Mouse (Mus musculus) granulocyte monocyte progenitor cell, adult 5-6 weeks (primary cell): ENCODE results near the gene Ghdc. TPM values are rescaled to one million over a fixed set of nuclear protein-coding genes. Genes with fewer than 3 reads are reported as not detected.
"Not testable (repeated sequence)": the region's sequence is repeated elsewhere in the genome, so short reads cannot be mapped to it uniquely, and the experiment has no call there.

Experiments used
- ATAC-seq: replicated peaks from 2 replicates; pipeline ENCODE4 v1.8.0; 2016; ENCODE audit warnings: mild to moderate bottlenecking, moderate TSS enrichment, inconsistent platforms; ENCODE audit not compliant: poor library complexity, severe bottlenecking
- total RNA-seq, 2 experiments: library from RNA; stranded (forward) in 1 of 2; stranded (reverse) in 1 of 2; fragments of 200-712, 200-1000 nt in 1 of 2; fragments of >200 nt in 1 of 2; fragmentation: Nextera tagmentation in 1 of 2; gene quantifications; 2 replicates each; pipeline ENCODE4 v1.2.3; 2014 to 2017

The Ghdc gene
- total RNA-seq (2014; fragmentation: Nextera tagmentation), result 1.8 and 1.9 TPM in 2 replicates
- total RNA-seq (2017), result 3.1 and 3.4 TPM in 2 replicates

- peak; percentile 86 for ATAC-seq
Measured at GRCm38 (mm10) chr11:100770646-100771408, at the start of gene Ghdc. TSS of gene Ghdc (minus strand) at chr11:100770957.

DNA sequence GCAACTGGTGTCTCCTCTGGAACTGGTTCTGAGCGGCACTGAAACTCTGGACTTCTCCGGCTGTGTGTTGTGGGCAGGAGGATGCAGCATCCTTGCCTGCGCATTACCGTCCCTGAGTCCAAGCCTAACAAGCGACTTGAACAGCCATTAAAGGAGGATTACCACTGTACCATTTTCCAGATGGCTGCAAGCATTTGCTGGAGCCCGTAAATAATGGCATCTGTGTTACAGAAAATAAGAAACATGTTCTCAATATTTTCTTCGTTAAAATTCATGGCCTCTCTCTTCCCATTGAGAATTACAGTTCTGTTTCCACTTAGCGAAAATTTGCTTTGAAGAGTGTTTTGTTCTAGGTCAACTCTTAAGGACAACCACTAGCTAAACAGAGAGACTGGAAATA, 49.3 kb upstream of the Ghdc start:
- ATAC-seq, result no peak

DNA sequence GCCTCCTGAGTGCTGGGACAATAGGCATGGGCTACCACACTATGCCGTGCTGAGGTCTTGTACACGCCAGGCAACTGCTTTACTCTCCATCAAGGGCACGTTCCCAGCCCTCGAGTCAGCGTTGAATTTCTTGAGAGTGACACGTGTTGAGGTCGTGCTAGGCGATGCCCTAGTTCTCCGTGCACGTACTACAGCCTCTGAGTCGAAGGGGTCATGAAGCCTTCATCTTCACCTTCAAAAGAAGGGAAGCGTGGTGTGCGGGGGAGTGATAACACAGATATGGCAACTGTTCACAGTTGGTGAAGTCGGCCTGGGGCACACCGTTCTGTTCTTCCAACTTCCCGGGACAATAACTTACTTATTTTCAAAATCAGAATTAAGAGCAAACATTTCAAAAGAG, 48.9 kb upstream of the Ghdc start:
- ATAC-seq, result no peak

DNA sequence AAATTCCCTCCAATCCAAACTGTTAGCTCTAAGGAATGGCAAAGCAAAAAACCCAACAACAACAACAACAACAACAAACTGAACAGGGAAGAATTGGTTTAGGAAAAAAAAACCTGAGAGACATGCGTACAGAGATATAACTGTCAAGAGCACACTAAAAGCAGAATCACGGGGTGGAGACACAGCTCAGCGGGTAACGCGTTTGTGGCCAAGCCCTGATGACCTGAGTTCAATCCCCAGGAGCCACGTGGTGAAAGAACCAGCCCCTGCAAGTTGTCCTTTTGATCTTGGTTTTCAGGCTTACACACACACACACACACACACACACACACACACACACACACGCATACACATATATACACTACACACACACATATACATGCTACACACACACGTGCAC, 48.3 kb upstream of the Ghdc start:
- ATAC-seq, result no peak

DNA sequence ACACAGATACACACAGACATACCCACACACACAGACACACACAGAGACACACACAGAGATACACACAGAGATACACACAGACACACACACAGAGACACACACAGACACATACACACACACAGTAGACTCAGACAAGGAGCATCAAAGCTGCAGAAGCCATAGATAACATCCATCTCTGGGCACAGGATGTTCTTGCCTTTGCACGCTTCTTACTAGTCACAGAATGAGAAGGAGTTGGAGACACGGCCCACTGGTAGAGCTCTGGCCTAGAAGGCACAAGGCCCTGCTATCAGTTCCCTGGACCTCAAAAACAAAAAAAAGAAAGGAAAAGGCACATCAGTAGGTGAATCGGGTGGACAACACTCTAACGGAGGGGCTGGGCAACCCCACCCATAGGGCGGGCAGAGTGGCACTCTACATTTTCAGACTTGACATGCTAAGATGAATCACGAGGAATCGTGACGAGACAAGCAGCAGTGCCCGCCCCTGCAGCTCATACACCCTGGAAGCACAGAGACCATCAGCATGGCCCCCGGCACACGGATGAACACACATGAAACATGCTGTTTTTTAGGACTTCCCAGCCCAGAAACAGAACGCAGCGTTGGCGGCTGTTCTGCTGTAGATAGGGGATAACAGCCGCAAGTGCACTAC, 47.7 kb upstream of the Ghdc start:
- no peak for ATAC-seq

GRCm38 (mm10) chr11:100817311-100817710, 46.6 kb upstream of the Ghdc start:
- no peak for ATAC-seq

DNA sequence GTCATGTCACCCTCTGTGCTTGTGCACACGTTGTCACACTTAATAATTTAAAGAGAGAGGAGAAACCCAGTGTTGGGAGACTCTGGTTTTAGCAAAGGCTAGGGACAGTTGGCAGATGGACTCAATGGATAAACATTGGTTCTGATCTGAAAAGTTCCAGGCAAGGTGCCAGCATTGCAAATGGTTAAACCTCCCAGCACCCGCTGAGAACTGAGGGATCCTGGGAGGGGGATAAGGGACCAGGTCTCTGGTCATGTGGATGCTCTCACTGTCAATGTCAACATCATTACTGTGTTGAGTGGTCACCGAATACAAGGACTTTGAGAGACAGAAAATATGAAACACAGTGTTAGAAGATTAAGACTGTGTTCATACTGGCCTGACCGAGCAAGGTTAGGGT, 46.0 kb upstream of the Ghdc start:
- no peak for ATAC-seq

DNA sequence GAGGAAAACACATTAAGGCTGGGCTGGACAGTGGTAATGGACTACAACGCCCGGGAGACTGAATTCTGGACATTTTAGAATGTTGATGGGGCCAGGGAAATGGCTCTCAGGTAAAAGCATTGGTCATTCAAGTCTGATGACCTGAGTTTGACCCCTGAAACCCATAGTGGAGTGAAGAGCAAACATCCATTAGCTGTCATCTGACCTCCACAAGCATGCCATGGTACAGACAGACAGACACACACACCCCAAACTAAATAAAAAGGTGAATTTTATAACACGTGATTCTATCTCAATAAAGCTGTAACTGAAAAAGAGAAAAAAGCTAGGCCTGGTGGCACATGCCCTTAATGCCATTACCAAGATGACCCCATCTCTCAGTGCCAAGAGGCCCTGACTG, 45.6 kb upstream of the Ghdc start:
- ATAC-seq, result no peak

GRCm38 (mm10) chr11:100814498-100814897, 43.7 kb upstream of the Ghdc start:
- peak; percentile 81 for ATAC-seq

GRCm38 (mm10) chr11:100811132-100811531, 40.4 kb upstream of the Ghdc start:
- ATAC-seq, result no peak

DNA sequence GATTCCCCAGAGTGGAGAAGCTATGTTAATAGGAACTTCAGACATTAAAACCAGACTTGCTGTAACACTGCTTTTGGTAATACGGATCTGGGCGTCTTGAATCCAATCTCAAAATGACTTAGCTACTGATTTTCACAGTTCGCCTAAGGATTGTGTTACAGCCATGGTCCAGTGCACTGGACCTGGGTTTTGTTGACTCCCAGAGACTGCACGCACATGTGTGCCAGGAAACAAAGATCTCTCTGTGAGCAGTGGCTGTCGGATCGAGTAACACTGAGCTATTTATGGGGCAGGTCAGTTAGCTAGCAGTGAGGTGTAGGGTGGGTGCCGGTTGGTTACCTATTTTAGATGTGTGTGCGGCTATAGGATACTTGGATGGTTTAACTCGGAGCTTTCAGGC, 39.8 kb upstream of the Ghdc start:
- no peak for ATAC-seq

DNA sequence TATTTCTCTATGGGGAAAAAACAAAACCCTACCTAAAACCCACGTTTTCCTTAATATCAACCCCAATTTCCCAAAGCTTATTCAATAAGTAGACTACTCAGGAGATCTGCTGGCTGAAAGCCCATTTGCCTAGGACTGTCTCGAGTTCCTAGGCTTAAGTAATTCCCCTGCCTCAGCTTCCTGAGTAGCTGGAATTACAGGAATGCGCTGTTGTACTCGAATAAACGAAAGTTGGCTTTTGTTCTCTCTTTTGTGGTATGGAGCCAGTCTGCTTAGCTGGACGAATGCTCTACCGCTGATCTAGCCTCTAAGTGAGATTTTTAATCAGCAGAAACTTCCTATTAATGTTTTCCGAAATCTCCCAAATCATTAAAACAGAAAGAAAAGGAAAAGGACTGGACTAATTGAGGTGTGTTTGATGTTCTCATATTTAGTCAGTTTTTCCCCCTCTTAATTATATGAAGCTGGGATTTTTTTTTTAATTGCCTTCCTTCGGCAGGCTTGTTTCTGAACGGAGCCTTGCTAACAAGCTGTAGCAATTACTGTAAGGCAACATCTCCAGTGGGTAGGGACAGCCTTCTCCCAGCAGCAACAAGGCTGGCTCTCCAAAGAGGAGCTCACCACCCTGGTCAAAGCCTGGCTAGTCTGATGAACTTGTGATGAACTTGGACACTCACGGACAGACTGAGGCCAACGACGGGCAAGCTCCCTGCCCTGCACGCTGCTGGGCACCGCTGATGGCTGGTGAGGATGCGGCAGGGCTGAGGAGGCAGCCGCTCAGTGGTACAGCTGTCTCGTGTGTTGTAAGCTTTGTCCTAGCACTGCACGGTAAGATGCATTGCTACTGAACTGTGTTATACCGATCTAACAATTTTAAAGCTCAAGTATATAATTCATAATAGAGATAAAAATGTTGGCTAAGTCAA, 35.9 kb upstream of the Ghdc start:
- no peak for ATAC-seq

GRCm38 (mm10) chr11:100805535-100805934, 34.8 kb upstream of the Ghdc start:
- peak; percentile 78 for ATAC-seq

GRCm38 (mm10) chr11:100804409-100804808, 33.7 kb upstream of the Ghdc start:
- peak; percentile 84 for ATAC-seq

DNA sequence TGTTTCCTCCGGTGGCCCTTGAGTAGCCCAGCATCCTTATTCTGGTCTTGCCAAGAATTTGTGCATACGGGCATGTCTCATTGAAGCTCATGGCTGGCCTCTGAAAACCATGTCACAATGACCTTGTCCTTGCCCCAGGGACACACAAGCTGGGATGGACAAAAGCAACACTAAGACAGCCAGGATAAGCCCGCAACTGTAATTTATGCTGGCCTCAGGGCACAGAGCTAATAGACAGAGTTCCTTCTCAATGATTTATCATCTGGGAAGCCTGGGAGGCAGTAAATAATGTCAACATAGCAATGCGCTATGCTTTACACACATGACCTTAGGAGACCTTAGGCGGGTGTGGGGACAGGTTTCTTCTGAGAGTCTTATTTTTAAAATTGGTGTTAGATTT, 28.7 kb upstream of the Ghdc start:
- ATAC-seq, result no peak

GRCm38 (mm10) chr11:100796585-100796984, 25.8 kb upstream of the Ghdc start:
- ATAC-seq, result no peak

- no peak for ATAC-seq
Measured at GRCm38 (mm10) chr11:100795386-100795785, 24.6 kb upstream of the Ghdc start.

GRCm38 (mm10) chr11:100791457-100792049, 20.8 kb upstream of the Ghdc start:
- ATAC-seq, result no peak

GRCm38 (mm10) chr11:100790644-100791043, 19.9 kb upstream of the Ghdc start:
- ATAC-seq, result not testable (repeated sequence)

- no peak for ATAC-seq
Measured at GRCm38 (mm10) chr11:100789702-100790101, 18.9 kb upstream of the Ghdc start.
